8 mouse cellular contexts compared by ENCODE assay signal in genomic region chr6:99094339-99094989, GRCm38 (mm10).
A peak's percentile ranks its signal among the peaks of the same experiment; 100 is the strongest.
DNase-seq lines count a peak whose midpoint lies in the region; ATAC-seq lines count a peak whose summit lies in the region.

No protein-coding gene starts in this region.

- no peaks in the 10 kb centered on the region for H3K27me3 ChIP-seq in megakaryocyte, embryonic 14.5 days (replicated peaks)
- no peaks in the 10 kb centered on the region for H3K27me3 ChIP-seq in liver, embryonic 11.5 days (replicated peaks; ENCODE audit: control insufficient read depth, insufficient read depth, low read length)
- H3K27me3 ChIP-seq in stomach, embryonic 14.5 days (ENCODE audit: control insufficient read depth, insufficient read depth, low read length), result no peaks in the 10 kb centered on the region

- ATAC-seq in megakaryocyte, adult 5-6 weeks (ENCODE audit: poor library complexity, severe bottlenecking), result no peak
- ATAC-seq in liver, embryonic 11.5 days (replicated peaks; ENCODE audit: low FRiP score), result peak; percentile 50
- ATAC-seq in stomach, embryonic 14.5 days (ENCODE audit: insufficient number of reproducible peaks, insufficient read depth, low FRiP score, low read depth), result no peak

- H3K4me2 ChIP-seq in liver, embryonic 11.5 days, result peak overlapping the region; percentile 73
- peak overlapping the region; percentile 48 for H3K4me2 ChIP-seq in stomach, embryonic 14.5 days (replicated peaks; ENCODE audit: low read depth, low read length)

- no peaks in the 10 kb centered on the region for H3K9me3 ChIP-seq in megakaryocyte, embryonic 14.5 days
- H3K9me3 ChIP-seq in liver, embryonic 11.5 days (ENCODE audit: control insufficient read depth, low read length), result no peaks in the 10 kb centered on the region
- H3K9me3 ChIP-seq in stomach, embryonic 14.5 days (ENCODE audit: control insufficient read depth, low read depth, low read length), result no peaks in the 10 kb centered on the region

- DNase-seq in c-Kit-positive CD71-positive TER-119-positive erythroid progenitor cells, embryonic 14.5 days (ENCODE audit: low spot score), result peak; percentile 41
- DNase-seq in heart, postnatal 25 days (ENCODE audit: low spot score), result peak; percentile 44
- DNase-seq in liver, embryonic 11.5 days (ENCODE audit: low spot score), result peak; percentile 40
- DNase-seq in gastrocnemius, postnatal 14 days, result no peak
- DNase-seq in cerebellum, adult 11 months, result no peak

- intact Hi-C loops in heart, postnatal 25 days (cut with DNase I), result loop anchor here (5.0 kb wide), 1 partner anchor 62 kb away; no protein-coding TSS in a partner anchor
- intact Hi-C loops in gastrocnemius, postnatal 14 days (cut with DNase I; ENCODE audit: low total_unique reads), result no loop called here

- 16% methylated on average over 10 of the region's 10 CpGs for WGBS in liver, embryonic 11.5 days
- 18% methylated on average over 10 of the region's 10 CpGs for WGBS in stomach, embryonic 14.5 days

- H3K9ac ChIP-seq in liver, embryonic 11.5 days (ENCODE audit: low read depth, low read length), result peak overlapping the region; percentile 44
- H3K9ac ChIP-seq in stomach, embryonic 14.5 days (replicated peaks; ENCODE audit: low read depth, low read length), result peak overlapping the region; percentile 39

- H3K4me1 ChIP-seq in megakaryocyte, embryonic 14.5 days, result peaks cover 48% of the 10 kb centered on the region
- H3K4me1 ChIP-seq in liver, embryonic 11.5 days (replicated peaks; ENCODE audit: control insufficient read depth, insufficient read depth, low read length), result peaks cover 38% of the 10 kb centered on the region
- H3K4me1 ChIP-seq in stomach, embryonic 14.5 days (ENCODE audit: control insufficient read depth, insufficient read depth, low read length), result peaks cover 40% of the 10 kb centered on the region

- H3K4me3 ChIP-seq in megakaryocyte, embryonic 14.5 days (replicated peaks), result peak overlapping the region; percentile 93
- H3K4me3 ChIP-seq in liver, embryonic 11.5 days (ENCODE audit: low read depth, low read length), result peak overlapping the region; percentile 25; the same call in 1 of the 2 replicates
- peak overlapping the region; percentile 36 for H3K4me3 ChIP-seq in stomach, embryonic 14.5 days (ENCODE audit: low read depth, low read length)

- no peaks in the 10 kb centered on the region for H3K36me3 ChIP-seq in megakaryocyte, embryonic 14.5 days (replicated peaks; ENCODE audit: low read length)
- no peaks in the 10 kb centered on the region for H3K36me3 ChIP-seq in liver, embryonic 11.5 days (ENCODE audit: control insufficient read depth, insufficient read depth, low read length)
- no peaks in the 10 kb centered on the region; the same call in 1 of the 2 replicates for H3K36me3 ChIP-seq in stomach, embryonic 14.5 days (ENCODE audit: control insufficient read depth, insufficient read depth, low read length)

- peak overlapping the region; percentile 62; the same call in 1 of the 2 replicates for H3K27ac ChIP-seq in liver, embryonic 11.5 days (ENCODE audit: low read depth, low read length)
- H3K27ac ChIP-seq in stomach, embryonic 14.5 days (ENCODE audit: low read length), result peak overlapping the region; percentile 92

Comparison
In these comparisons a context has a peak if more than half of its experiments do, and no peak if none do; other contexts are left out.
1. H3K4me3 ChIP-seq: peak in every context shown above with its lines; median percentile 93 in megakaryocyte, embryonic 14.5 days; 36 in stomach, embryonic 14.5 days; 25 in liver, embryonic 11.5 days.
2. DNase-seq: peak in c-Kit-positive CD71-positive TER-119-positive erythroid progenitor cells, embryonic 14.5 days (single experiment), heart, postnatal 25 days (single experiment) and liver, embryonic 11.5 days (single experiment); none in gastrocnemius, postnatal 14 days (single experiment) and cerebellum, adult 11 months (single experiment).